Mouse (Mus musculus) heart, embryonic 10.5 days (tissue): Measurements from ENCODE around the gene Rgs7. TPM values are rescaled to one million over a fixed set of nuclear protein-coding genes. Genes with fewer than 3 reads are reported as not detected.

Source experiments
- DNase-seq: peaks from one replicate; pipeline ENCODE4 v3.0.0-alpha.2; 2017; ENCODE audit warnings: low spot score
- H3K27ac ChIP-seq: fragments of 300-500 bp; sonication (generic); 2 replicates; pipeline ENCODE4 v1.5.1; 2016; ENCODE audit warnings: mild to moderate bottlenecking
- H3K27me3 ChIP-seq: fragments of 300-500 bp; sonication (generic); 2 replicates; pipeline ENCODE4 v1.6.1; 2016; ENCODE audit warnings: mild to moderate bottlenecking; ENCODE audit not compliant: poor library complexity, insufficient read depth, severe bottlenecking
- H3K36me3 ChIP-seq: fragments of 300-500 bp; sonication (generic); 2 replicates; pipeline ENCODE4 v1.6.1; 2016; ENCODE audit warnings: mild to moderate bottlenecking, moderate library complexity
- H3K4me1 ChIP-seq: fragments of 300-500 bp; sonication (generic); 2 replicates; pipeline ENCODE4 v1.6.1; 2016; ENCODE audit warnings: mild to moderate bottlenecking
- H3K4me3 ChIP-seq: fragments of 300-500 bp; sonication (generic); 2 replicates; pipeline ENCODE4 v1.5.1; 2016; ENCODE audit warnings: mild to moderate bottlenecking, moderate library complexity
- H3K9me3 ChIP-seq: fragments of 300-500 bp; sonication (generic); 2 replicates; pipeline ENCODE4 v1.6.1; 2016; ENCODE audit warnings: mild to moderate bottlenecking, moderate library complexity
- WGBS: fragments of 180-500 bp; shearing (Covaris S2); methylation state at CpG from one replicate; pipeline ENCODE4 v1.1.7; 2016; 5-methylcytosine and 5-hydroxymethylcytosine counted together
- polyA plus RNA-seq: library from polyadenylated mRNA; unstranded; fragments of >200 nt; fragmentation: Nextera tagmentation; extraction: Ambion mirVana; gene quantifications from 2 replicates; pipeline ENCODE4 v1.2.1, GENCODE M21; 2016

Gene Rgs7
- polyA plus RNA-seq, 1 experiment from 2014 or later: 0.44 TPM

- H3K9me3 ChIP-seq: no peaks in the 10 kb centered on the region
- no peak for DNase-seq
- WGBS: 56% methylated on average over 3 of the region's 3 CpGs
- H3K27ac ChIP-seq: no peak overlapping the region
- no peaks in the 10 kb centered on the region for H3K27me3 ChIP-seq
- H3K4me1 ChIP-seq: no peaks in the 10 kb centered on the region
- no peaks in the 10 kb centered on the region for H3K36me3 ChIP-seq
- no peak overlapping the region for H3K4me3 ChIP-seq
Measured at GRCm38 (mm10) chr1:175255224-175255623, 237.1 kb downstream of the Rgs7 start.

- no peaks in the 10 kb centered on the region for H3K27me3 ChIP-seq
- 52% methylated on average over 3 of the region's 3 CpGs for WGBS
- H3K36me3 ChIP-seq: no peaks in the 10 kb centered on the region
- H3K4me1 ChIP-seq: no peaks in the 10 kb centered on the region
- H3K4me3 ChIP-seq: no peak overlapping the region
- H3K9me3 ChIP-seq: no peaks in the 10 kb centered on the region
- no peak for DNase-seq
- H3K27ac ChIP-seq: no peak overlapping the region
Measured at GRCm38 (mm10) chr1:175254724-175255123, 237.6 kb downstream of the Rgs7 start.

- no peak for DNase-seq
- no peaks in the 10 kb centered on the region for H3K4me1 ChIP-seq
- no peak overlapping the region for H3K4me3 ChIP-seq
- H3K9me3 ChIP-seq: no peaks in the 10 kb centered on the region
- WGBS: 67% methylated on average over 5 of the region's 5 CpGs
- no peaks in the 10 kb centered on the region for H3K36me3 ChIP-seq
- no peaks in the 10 kb centered on the region for H3K27me3 ChIP-seq
- H3K27ac ChIP-seq: no peak overlapping the region
Measured at GRCm38 (mm10) chr1:175242135-175242534, 250.2 kb downstream of the Rgs7 start.

- no peak for DNase-seq
- no peak overlapping the region for H3K4me3 ChIP-seq
- no peaks in the 10 kb centered on the region for H3K9me3 ChIP-seq
- H3K4me1 ChIP-seq: no peaks in the 10 kb centered on the region
- 53% methylated on average over 2 of the region's 2 CpGs for WGBS
- H3K27me3 ChIP-seq: no peaks in the 10 kb centered on the region
- H3K36me3 ChIP-seq: no peaks in the 10 kb centered on the region
- no peak overlapping the region for H3K27ac ChIP-seq
Measured at GRCm38 (mm10) chr1:175240137-175240536, 252.2 kb downstream of the Rgs7 start.

- no peak overlapping the region for H3K27ac ChIP-seq
Measured at GRCm38 (mm10) chr1:175221593-175222500, 270.5 kb downstream of the Rgs7 start.

GRCm38 (mm10) chr1:175219563-175219962 lies 272.7 kb downstream of the Rgs7 start:
- Histone ChIP-seq H3K4me3 (no peak overlapping the region), H3K9me3 (no peaks in the 10 kb centered on the region), H3K36me3 (no peaks in the 10 kb centered on the region), H3K27me3 (no peaks in the 10 kb centered on the region), H3K4me1 (no peaks in the 10 kb centered on the region), H3K27ac (no peak overlapping the region)
- DNase-seq: no peak
- 82% methylated on average over 2 of the region's 2 CpGs for WGBS

More at GRCm38 (mm10) chr1:175221593-175222500, 270.5 kb downstream of the Rgs7 start:
- Histone ChIP-seq H3K4me3 (no peak overlapping the region), H3K9me3 (no peaks in the 10 kb centered on the region), H3K4me1 (no peaks in the 10 kb centered on the region), H3K36me3 (no peaks in the 10 kb centered on the region), H3K27me3 (no peaks in the 10 kb centered on the region)
- WGBS: 86% methylated on average over 3 of the region's 3 CpGs
- no peak for DNase-seq

GRCm38 (mm10) chr1:175207004-175207403 lies 285.3 kb downstream of the Rgs7 start:
- H3K36me3 ChIP-seq: no peaks in the 10 kb centered on the region
- no peaks in the 10 kb centered on the region for H3K9me3 ChIP-seq
- H3K4me1 ChIP-seq: peaks cover 8% of the 10 kb centered on the region
- WGBS: 79% methylated on average over 2 of the region's 2 CpGs
- H3K27me3 ChIP-seq: no peaks in the 10 kb centered on the region
- DNase-seq: no peak
- no peak overlapping the region for H3K27ac ChIP-seq
- H3K4me3 ChIP-seq: no peak overlapping the region

GRCm38 (mm10) chr1:175205633-175206032 lies 286.7 kb downstream of the Rgs7 start:
- 72% methylated on average over 1 of the region's 1 CpGs for WGBS
- no peak for DNase-seq
- H3K9me3 ChIP-seq: no peaks in the 10 kb centered on the region
- no peak overlapping the region for H3K4me3 ChIP-seq
- no peaks in the 10 kb centered on the region for H3K27me3 ChIP-seq
- H3K4me1 ChIP-seq: peaks cover 8% of the 10 kb centered on the region
- no peaks in the 10 kb centered on the region for H3K36me3 ChIP-seq
- no peak overlapping the region for H3K27ac ChIP-seq

- Histone ChIP-seq H3K4me1 (peaks cover 8% of the 10 kb centered on the region), H3K4me3 (no peak overlapping the region), H3K27me3 (no peaks in the 10 kb centered on the region), H3K27ac (no peak overlapping the region), H3K36me3 (no peaks in the 10 kb centered on the region), H3K9me3 (no peaks in the 10 kb centered on the region)
- no peak for DNase-seq
- WGBS: 78% methylated on average over 1 of the region's 1 CpGs
Measured at GRCm38 (mm10) chr1:175203544-175203943, 288.8 kb downstream of the Rgs7 start.

- DNase-seq: no peak
- no peaks in the 10 kb centered on the region for H3K9me3 ChIP-seq
- WGBS: 21% methylated on average over 2 of the region's 2 CpGs
Measured at GRCm38 (mm10) chr1:175202902-175203301, 289.4 kb downstream of the Rgs7 start.

GRCm38 (mm10) chr1:175198881-175199280 lies 293.4 kb downstream of the Rgs7 start:
- WGBS: 84% methylated on average over 4 of the region's 4 CpGs
- no peaks in the 10 kb centered on the region for H3K36me3 ChIP-seq
- DNase-seq: no peak

More at GRCm38 (mm10) chr1:175202902-175203301, 289.4 kb downstream of the Rgs7 start:
- peaks cover 8% of the 10 kb centered on the region for H3K4me1 ChIP-seq
- no peak overlapping the region for H3K27ac ChIP-seq
- no peak overlapping the region for H3K4me3 ChIP-seq
- H3K36me3 ChIP-seq: no peaks in the 10 kb centered on the region
- no peaks in the 10 kb centered on the region for H3K27me3 ChIP-seq

GRCm38 (mm10) chr1:175195806-175196205 lies 296.5 kb downstream of the Rgs7 start:
- no peaks in the 10 kb centered on the region for H3K36me3 ChIP-seq
- no peaks in the 10 kb centered on the region for H3K4me1 ChIP-seq
- DNase-seq: no peak
- H3K27ac ChIP-seq: no peak overlapping the region
- H3K4me3 ChIP-seq: no peak overlapping the region
- WGBS: 88% methylated on average over 4 of the region's 4 CpGs
- H3K9me3 ChIP-seq: no peaks in the 10 kb centered on the region
- H3K27me3 ChIP-seq: no peaks in the 10 kb centered on the region

More at GRCm38 (mm10) chr1:175198881-175199280, 293.4 kb downstream of the Rgs7 start:
- H3K9me3 ChIP-seq: no peaks in the 10 kb centered on the region
- peaks cover 8% of the 10 kb centered on the region for H3K4me1 ChIP-seq
- H3K27me3 ChIP-seq: no peaks in the 10 kb centered on the region
- H3K27ac ChIP-seq: no peak overlapping the region
- no peak overlapping the region for H3K4me3 ChIP-seq

GRCm38 (mm10) chr1:175188186-175188585 lies 304.1 kb downstream of the Rgs7 start:
- H3K27me3 ChIP-seq: no peaks in the 10 kb centered on the region
- 75% methylated on average over 5 of the region's 5 CpGs for WGBS

More at GRCm38 (mm10) chr1:175188186-175188585, 304.1 kb downstream of the Rgs7 start:
- DNase-seq: no peak
- H3K9me3 ChIP-seq: no peaks in the 10 kb centered on the region
- H3K27ac ChIP-seq: no peak overlapping the region
- H3K4me1 ChIP-seq: no peaks in the 10 kb centered on the region
- H3K36me3 ChIP-seq: no peaks in the 10 kb centered on the region
- no peak overlapping the region for H3K4me3 ChIP-seq
